Mouse (Mus musculus) CH12.LX (cell line): ENCODE measurements at regions not wholly inside any gene's neighbourhood (a gene's known extent, or its start where the extent isn't known, plus 50 kb on each side); places are given as distances from the start of the nearest gene placed in this dataset.

Source experiments
- DNase-seq: peaks from one replicate; pipeline ENCODE4 v3.0.0-alpha.2; 2013; ENCODE audit errors: extremely low read depth
- H3K27ac ChIP-seq: 2 replicates; pipeline ENCODE4 v1.5.1; 2012; ENCODE audit warnings: low read depth, mild to moderate bottlenecking, control low read depth, moderate library complexity; ENCODE audit not compliant: insufficient read depth
- H3K27me3 ChIP-seq: replicated peaks from 2 replicates; pipeline ENCODE3; 2012; ENCODE audit warnings: inconsistent platforms
- H3K36me3 ChIP-seq, 2 experiments: replicated peaks in 1 of 2; 2 replicates each; pipeline versions ENCODE3 to v1.6.1; 2012; ENCODE audit warnings: inconsistent platforms in 1 of 2, low read length in 1 of 2, mild to moderate bottlenecking in 1 of 2, mixed read lengths in 1 of 2, moderate library complexity in 1 of 2; ENCODE audit not compliant: control insufficient read depth in 1 of 2, insufficient read depth in 1 of 2
- H3K4me1 ChIP-seq, 2 experiments: 2 replicates each; pipeline ENCODE4 v1.6.1; 2012; ENCODE audit warnings: inconsistent platforms in 1 of 2, moderate library complexity in 1 of 2; ENCODE audit not compliant: insufficient read depth in 2 of 2, control insufficient read depth in 1 of 2
- H3K4me2 ChIP-seq: 2 replicates; pipeline ENCODE4 v1.6.1; 2012; ENCODE audit warnings: low read depth, mild to moderate bottlenecking, control low read depth; ENCODE audit not compliant: poor library complexity, insufficient read depth, severe bottlenecking
- H3K4me3 ChIP-seq, 3 experiments: fragments of 150-350 bp in 1 of 3; sonication (generic) in 1 of 3; replicated peaks in 1 of 3; 2 replicates each; pipeline versions ENCODE3 to v1.5.1; 2011 to 2012; ENCODE audit warnings: low read depth in 2 of 3, low read length in 2 of 3, mild to moderate bottlenecking in 2 of 3, moderate library complexity in 2 of 3, control low read depth in 1 of 3, improper control_type of control experiment in 1 of 3, inconsistent platforms in 1 of 3, mixed read lengths in 1 of 3; ENCODE audit not compliant: poor library complexity in 1 of 3
- H3K79me2 ChIP-seq: replicated peaks from 2 replicates; pipeline ENCODE4 v1.6.1; 2012; ENCODE audit warnings: mild to moderate bottlenecking, moderate library complexity; ENCODE audit not compliant: control insufficient read depth, poor library complexity, insufficient read depth, severe bottlenecking; ENCODE audit errors: extremely low read depth
- H3K9ac ChIP-seq: 2 replicates; pipeline ENCODE4 v1.6.1; 2012; ENCODE audit warnings: low read depth, mild to moderate bottlenecking, control low read depth, moderate library complexity; ENCODE audit not compliant: insufficient read depth
- H3K9me3 ChIP-seq: replicated peaks from 2 replicates; pipeline ENCODE3; 2012; ENCODE audit warnings: low read length, inconsistent platforms, mixed read lengths
- BHLHE40 ChIP-seq: IDR thresholded peaks from 2 replicates; pipeline ENCODE4 v1.6.1; 2011; ENCODE audit warnings: mild to moderate bottlenecking, low read depth, low read length, improper control_type of control experiment
- ELF1 ChIP-seq: IDR thresholded peaks from 2 replicates; pipeline ENCODE4 v1.6.1; 2014; ENCODE audit warnings: low read depth, mild to moderate bottlenecking, inconsistent platforms, low read length, improper control_type of control experiment
- HCFC1 ChIP-seq: IDR thresholded peaks from 2 replicates; pipeline ENCODE4 v1.6.1; 2012; ENCODE audit warnings: low read depth, mild to moderate bottlenecking, inconsistent platforms, low read length, improper control_type of control experiment
- JUN ChIP-seq: IDR thresholded peaks from 2 replicates; pipeline ENCODE4 v1.6.1; 2011; ENCODE audit warnings: low read depth, mild to moderate bottlenecking, low read length, improper control_type of control experiment, moderate library complexity; ENCODE audit not compliant: insufficient read depth
- KAT2A ChIP-seq: IDR thresholded peaks from 2 replicates; pipeline ENCODE4 v1.6.1; 2012; ENCODE audit warnings: low read length, improper control_type of control experiment, inconsistent platforms; ENCODE audit not compliant: insufficient replicate concordance
- MAX ChIP-seq: IDR thresholded peaks from 2 replicates; pipeline ENCODE4 v1.6.1; 2011; ENCODE audit warnings: low read length, improper control_type of control experiment
- MYC ChIP-seq: IDR thresholded peaks from 2 replicates; pipeline ENCODE4 v1.6.1; 2011; ENCODE audit warnings: low read depth, mild to moderate bottlenecking, improper control_type of control experiment, low read length
- NELFE ChIP-seq: IDR thresholded peaks from 2 replicates; pipeline ENCODE4 v1.6.1; 2011; ENCODE audit warnings: low read depth, low read length, improper control_type of control experiment
- NRF1 ChIP-seq: IDR thresholded peaks from 2 replicates; pipeline ENCODE4 v1.6.1; 2014; ENCODE audit warnings: low read depth, mild to moderate bottlenecking, inconsistent platforms, low read length, improper control_type of control experiment, moderate library complexity
- PAX5 ChIP-seq: IDR thresholded peaks from 2 replicates; pipeline ENCODE4 v1.6.1; 2012; ENCODE audit warnings: low read length, inconsistent platforms, mixed read lengths
- RAD21 ChIP-seq: IDR thresholded peaks from 2 replicates; pipeline ENCODE4 v1.6.1; 2011; ENCODE audit warnings: low read depth, mild to moderate bottlenecking, low read length, improper control_type of control experiment, moderate library complexity
- RCOR1 ChIP-seq: conservative IDR thresholded peaks from 2 replicates; pipeline ENCODE4 v1.6.1; 2012; ENCODE audit warnings: low read depth, mild to moderate bottlenecking, inconsistent platforms, low read length, improper control_type of control experiment
- USF1 ChIP-seq: IDR thresholded peaks from 2 replicates; pipeline ENCODE4 v1.6.1; 2014; ENCODE audit warnings: low read depth, mild to moderate bottlenecking, inconsistent platforms, low read length, improper control_type of control experiment
- ZC3H11A ChIP-seq: IDR thresholded peaks from 2 replicates; pipeline ENCODE4 v1.6.1; 2012; ENCODE audit warnings: low read depth, mild to moderate bottlenecking, inconsistent platforms, low read length, improper control_type of control experiment
- dilution Hi-C: fragments of 300-500 bp; cut with MboI; formaldehyde crosslinking; loops from 2 replicates; pipeline ENCODE4 v1.14.3; 2020; ENCODE audit warnings: low sequenced_read_pairs; ENCODE audit not compliant: extremely low pct_unique_long_range_greater_than_20kb, extremely low pct_ligation_motif_present
- in situ Hi-C: fragments of 300-500 bp; cut with MboI; formaldehyde crosslinking; loops from 3 replicates; pipeline ENCODE4 v1.14.3; 2019; ENCODE audit warnings: low sequenced_read_pairs, low pct_ligation_motif_present, low pct_unique_long_range_greater_than_20kb, mixed read lengths

GRCm38 (mm10) chr7:123921461-123921860 is 61.2 kb upstream of the Hs3st4 start:
- peaks cover 18% of the 10 kb centered on the region for H3K9me3 ChIP-seq
- no peaks in the 10 kb centered on the region for H3K79me2 ChIP-seq
- no peak for DNase-seq
- no peaks in the 10 kb centered on the region for H3K4me1 ChIP-seq
- no peak overlapping the region for H3K4me2 ChIP-seq
- H3K27me3 ChIP-seq = peaks cover 9% of the 10 kb centered on the region
- in situ Hi-C loops (no loop called here), dilution Hi-C loops (no loop called here)
- TF ChIP-seq RCOR1 = no peak
- no peak for TF ChIP-seq JUN
- no peak for TF ChIP-seq BHLHE40
- no peak for TF ChIP-seq USF1
- TF ChIP-seq KAT2A = no peak
- no peak for TF ChIP-seq MYC
- no peak for TF ChIP-seq HCFC1
- no peak overlapping the region for H3K27ac ChIP-seq
- H3K9ac ChIP-seq = no peak overlapping the region
- H3K36me3 ChIP-seq = no peaks in the 10 kb centered on the region
- H3K4me3 ChIP-seq = no peak overlapping the region

DNA sequence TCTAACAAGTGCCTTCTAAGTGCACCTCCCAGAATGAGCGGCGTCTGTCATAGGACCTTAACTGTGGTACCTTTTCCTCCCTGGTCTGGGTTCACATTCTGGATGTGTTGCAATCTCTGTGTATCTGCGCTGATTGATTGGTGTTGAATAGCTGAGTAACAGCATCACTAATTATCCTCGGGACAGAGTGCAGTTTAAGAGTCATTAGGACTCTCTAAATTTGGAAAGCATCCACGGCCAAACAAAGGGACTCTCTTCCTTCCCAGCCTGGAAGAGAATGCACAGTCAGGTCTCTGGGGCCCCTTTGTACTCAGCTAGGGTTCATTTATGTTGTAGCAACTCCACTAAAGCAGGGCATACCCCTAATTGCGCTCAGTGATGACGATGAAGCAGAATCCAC is 50.2 kb upstream of the Hs3st4 start:
- H3K79me2 ChIP-seq = no peaks in the 10 kb centered on the region
- no peak for DNase-seq
- TF ChIP-seq JUN (no peak), PAX5 (no peak), ELF1 (no peak), RAD21 (no peak), ZC3H11A (no peak), MAX (no peak), NRF1 (no peak), NELFE (no peak)
- in situ Hi-C loops = no loop called here
- no peaks in the 10 kb centered on the region for H3K36me3 ChIP-seq
- dilution Hi-C loops = no loop called here
- no peak overlapping the region for H3K9ac ChIP-seq
- peaks cover 16% of the 10 kb centered on the region for H3K9me3 ChIP-seq
- H3K4me3 ChIP-seq = no peak overlapping the region
- no peak overlapping the region for H3K4me2 ChIP-seq
- H3K4me1 ChIP-seq = no peaks in the 10 kb centered on the region
- H3K27me3 ChIP-seq = peaks cover 10% of the 10 kb centered on the region
- H3K27ac ChIP-seq = no peak overlapping the region
